Mouse (Mus musculus) heart, postnatal 25 days (tissue): ENCODE data around the gene Blvra. TPM values are rescaled to one million over a fixed set of nuclear protein-coding genes. Genes with fewer than 3 reads are reported as not detected.
"Not testable (repeated sequence)": the region's sequence is repeated elsewhere in the genome, so short reads cannot be mapped to it uniquely, and the experiment has no call there.

Experiments
- DNase-seq: peaks from one replicate; pipeline ENCODE4 v3.0.0; 2022; ENCODE audit warnings: low spot score
- intact Hi-C: fragments of 180-260 bp; cut with DNase I; formaldehyde crosslinking; loops from one replicate; pipeline ENCODE4 v1.15.1; 2025
- total RNA-seq, 2 experiments: library from RNA; stranded (reverse); gene quantifications; 2 replicates each; pipeline ENCODE4 v1.2.3; 2021

Gene Blvra
- total RNA-seq, result 10 to 100 TPM; 16.9 to 20.7 TPM

DNA sequence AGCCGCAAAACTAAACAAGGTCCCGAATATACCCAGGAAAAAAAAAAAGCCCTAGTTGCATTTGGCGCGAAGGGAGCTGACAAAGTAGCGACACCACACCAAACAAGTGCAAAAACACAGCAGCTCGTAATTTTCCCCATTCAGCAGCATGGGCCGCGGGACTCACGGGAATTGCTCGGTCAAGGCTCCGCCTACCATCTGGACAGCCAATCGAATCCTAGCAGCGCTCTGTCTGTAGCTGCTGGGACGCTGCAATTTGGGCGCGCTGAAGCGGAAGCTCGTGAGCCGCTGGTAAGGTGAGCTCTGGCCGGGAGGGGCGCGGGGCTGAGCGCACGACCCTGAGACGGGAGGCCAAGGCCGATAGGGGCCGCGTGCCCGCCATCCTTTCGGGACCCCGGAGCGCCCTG lies at the start of gene Blvra:
TSS of gene Blvra (plus strand) at position 231 of the 407 bp plus-strand sequence.
- intact Hi-C loops, result loop anchor here (5.0 kb wide), 1 partner anchor 72 kb away; the partner anchor contains the start of gene Itpripl1

DNA sequence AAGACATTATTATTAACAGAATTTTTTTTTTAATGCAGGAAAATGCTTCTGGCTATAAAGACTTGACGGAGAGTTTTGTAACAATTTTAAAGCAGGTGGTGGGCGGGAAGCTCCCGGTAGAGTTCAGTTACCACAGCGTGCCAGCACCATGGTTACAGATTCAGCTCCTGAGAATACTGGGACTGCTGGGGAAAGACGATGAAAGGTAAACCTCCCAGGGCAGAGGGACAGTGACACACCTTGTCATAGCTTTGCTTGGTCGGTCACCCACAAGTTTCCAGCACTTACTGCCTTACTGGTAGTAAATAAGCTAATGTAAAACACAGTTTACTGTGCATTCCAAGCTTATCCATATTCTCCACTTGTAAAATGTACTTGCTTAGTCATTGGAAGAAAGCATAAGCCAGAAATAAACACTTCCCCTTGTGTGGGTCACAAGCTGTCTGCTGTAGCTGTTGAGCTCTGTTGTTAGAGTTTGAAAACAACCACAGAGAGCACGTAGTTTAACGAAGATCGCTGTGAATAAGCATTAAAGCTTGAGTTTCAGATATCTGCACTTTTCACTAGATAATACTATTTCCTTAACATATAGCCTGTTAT lies 35.4 kb upstream of the Blvra start:
- DNase-seq, result no peak
- intact Hi-C loops, result no loop called here

More for the DNA sequence above, at the start of gene Blvra:
- DNase-seq, result peak; percentile 79

GRCm38 (mm10) chr2:127037299-127037698 lies 33.2 kb upstream of the Blvra start:
- intact Hi-C loops, result no loop called here
- no peak for DNase-seq

GRCm38 (mm10) chr2:127061471-127061870 lies 9.0 kb upstream of the Blvra start:
- no peak for DNase-seq
- intact Hi-C loops, result no loop called here

- no peak for DNase-seq
- intact Hi-C loops, result no loop called here
These were observed 1.7 kb upstream of the Blvra start for GRCm38 (mm10) chr2:127068806-127069205.

- DNase-seq, result no peak
- intact Hi-C loops, result loop anchor here (5.0 kb wide), 1 partner anchor 72 kb away; the partner anchor contains the start of gene Itpripl1
These were observed 557 bp upstream of the Blvra start for GRCm38 (mm10) chr2:127069781-127070434.

- intact Hi-C loops, result loop anchor here (5.0 kb wide), 1 partner anchor 71 kb away; the partner anchor contains the start of gene Itpripl1
- DNase-seq, result no peak
These were observed 414 bp downstream of the Blvra start for GRCm38 (mm10) chr2:127070879-127071278.

DNA sequence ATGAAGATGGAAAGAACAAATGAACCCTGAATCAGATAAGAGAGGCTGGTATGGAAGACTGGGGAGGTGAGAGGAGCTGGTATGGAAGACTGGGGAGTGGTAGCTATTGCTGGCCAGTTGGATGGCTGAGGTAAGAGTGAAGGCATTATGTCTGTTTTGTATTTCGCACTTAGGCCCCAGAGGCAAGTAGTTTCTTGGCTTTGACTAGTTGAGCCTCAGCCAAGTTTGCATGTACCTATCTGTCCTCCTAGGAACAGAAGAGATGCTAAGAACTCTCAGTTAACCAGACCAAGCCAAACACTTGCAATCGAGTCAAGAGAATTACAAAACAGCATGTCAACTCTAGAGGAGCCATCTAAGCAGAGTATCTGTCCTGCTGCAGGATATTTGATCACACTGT lies 3.7 kb downstream of the Blvra start:
- intact Hi-C loops, result loop anchor here (5.0 kb wide), 1 partner anchor 68 kb away; the partner anchor contains the start of gene Itpripl1
- no peak for DNase-seq

DNA sequence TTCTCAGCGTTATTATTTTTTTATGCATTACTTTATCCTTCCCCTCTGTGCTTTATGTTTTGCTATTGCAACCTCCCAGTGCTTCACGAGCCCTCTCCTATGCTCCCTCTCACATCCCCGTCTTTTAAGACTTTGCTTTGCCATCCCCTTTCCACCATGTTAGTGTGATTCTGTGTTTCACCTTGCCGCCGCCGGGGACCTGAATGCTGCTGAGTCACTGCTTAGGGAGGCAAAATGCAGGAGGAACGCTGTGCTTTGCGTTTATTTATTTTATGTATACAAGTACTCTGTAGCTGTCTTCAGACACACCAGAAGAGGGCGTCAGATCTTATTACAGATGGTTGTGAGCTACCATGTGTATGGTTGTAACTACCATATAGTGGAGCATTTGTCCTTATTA lies 7.1 kb downstream of the Blvra start:
- intact Hi-C loops, result no loop called here
- no peak for DNase-seq

GRCm38 (mm10) chr2:127079066-127079465 lies 8.6 kb downstream of the Blvra start:
- intact Hi-C loops, DNase-seq: not testable (repeated sequence)

GRCm38 (mm10) chr2:127079881-127080590 lies 9.6 kb downstream of the Blvra start:
- intact Hi-C loops, result no loop called here
- no peak for DNase-seq

- intact Hi-C loops, result no loop called here
- no peak for DNase-seq
These were observed 10.2 kb downstream of the Blvra start for GRCm38 (mm10) chr2:127080591-127081218.

GRCm38 (mm10) chr2:127086235-127086634 lies 15.8 kb downstream of the Blvra start:
- intact Hi-C loops, result no loop called here

DNA sequence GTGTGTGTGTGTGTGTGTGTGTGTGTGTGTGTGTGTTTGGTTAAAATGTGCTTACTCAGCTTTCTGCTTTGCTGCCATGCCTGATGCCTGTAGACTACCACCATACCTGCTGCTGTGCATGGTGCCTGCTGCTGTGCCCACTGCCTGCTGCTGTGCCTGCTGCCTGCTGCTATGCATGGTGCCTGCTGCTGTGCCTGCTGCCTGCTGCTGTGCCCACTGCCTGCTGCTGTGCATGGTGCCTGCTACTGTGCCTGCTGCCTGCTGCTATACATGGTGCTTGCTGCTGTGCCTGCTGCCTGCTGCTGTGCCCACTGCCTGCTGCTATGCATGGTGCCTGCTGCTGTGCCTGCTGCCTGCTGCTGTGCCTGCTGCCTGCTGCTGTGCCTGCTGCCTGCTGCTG lies 19.7 kb downstream of the Blvra start:
- intact Hi-C loops, result not testable (repeated sequence)

More at GRCm38 (mm10) chr2:127086235-127086634, 15.8 kb downstream of the Blvra start:
- DNase-seq, result no peak

DNA sequence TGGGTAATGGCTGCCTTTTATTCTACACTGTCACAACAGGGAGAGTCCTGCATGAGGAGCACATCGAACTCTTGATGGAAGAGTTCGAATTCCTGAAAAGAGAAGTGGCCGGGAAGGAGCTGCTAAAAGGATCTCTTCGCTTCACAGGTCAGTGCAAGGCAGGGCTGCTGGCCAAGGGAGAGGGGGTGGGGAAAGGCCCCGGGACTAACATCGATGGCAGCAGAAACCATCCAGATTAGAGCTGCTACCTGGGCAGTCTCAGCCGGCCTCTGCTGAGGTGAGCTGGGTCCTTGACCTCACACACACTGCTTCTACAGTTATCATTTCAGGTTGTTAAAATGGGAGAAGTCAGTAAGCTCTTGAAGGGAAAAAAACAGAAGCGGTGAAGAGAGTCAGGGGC lies 21.5 kb downstream of the Blvra start:
- intact Hi-C loops, result no loop called here
- no peak for DNase-seq

More for the DNA sequence above, 19.7 kb downstream of the Blvra start:
- not testable (repeated sequence) for DNase-seq

- intact Hi-C loops, result no loop called here
- DNase-seq, result no peak
These were observed 38.5 kb downstream of the Blvra start for GRCm38 (mm10) chr2:127108986-127109385.

GRCm38 (mm10) chr2:127121591-127122235 lies 51.2 kb downstream of the Blvra start:
- intact Hi-C loops, result no loop called here

GRCm38 (mm10) chr2:127128926-127129325 lies 58.5 kb downstream of the Blvra start:
- no peak for DNase-seq
- intact Hi-C loops, result no loop called here

More at GRCm38 (mm10) chr2:127121591-127122235, 51.2 kb downstream of the Blvra start:
- DNase-seq, result peak; percentile 3

GRCm38 (mm10) chr2:127131353-127131752 lies 60.9 kb downstream of the Blvra start:
- no peak for DNase-seq
- intact Hi-C loops, result no loop called here
